Mouse (Mus musculus) left cerebral cortex, postnatal 14 days (tissue): Measurements from ENCODE around the gene Slc1a1. TPM values are rescaled to one million over a fixed set of nuclear protein-coding genes. Genes with fewer than 3 reads are reported as not detected.

Source experiments
- total RNA-seq, 2 experiments: library from RNA; stranded (reverse); gene quantifications; 2 replicates each; pipeline ENCODE4 v1.2.3; 2021

Slc1a1 gene
- total RNA-seq, 2 experiments from 2014 or later, result 107 to 115 TPM

Other genes with a start within 250 kb of the Slc1a1 start
- gene Glis3, start 155.0 kb upstream of the Slc1a1 start, total RNA-seq, result 1 to 10 TPM; 4.6 to 5.0 TPM
- gene Plpp6, start 128.9 kb downstream of the Slc1a1 start, total RNA-seq, result 10 to 100 TPM; 43.9 to 44.5 TPM
- 1 to 10 TPM; 4.7 to 6.7 TPM for gene 4430402I18Rik, start 132.8 kb downstream of the Slc1a1 start, total RNA-seq
- 10 to 100 TPM; 81.8 to 83.5 TPM for gene Cdc37l1, start 155.3 kb downstream of the Slc1a1 start, total RNA-seq
- gene Ak3, start 212.9 kb downstream of the Slc1a1 start, total RNA-seq, result 10 to 100 TPM; 52.3 to 53.2 TPM